Mouse (Mus musculus) midbrain, embryonic 11.5 days (tissue): ENCODE results near the gene Prss58. TPM values are rescaled to one million over a fixed set of nuclear protein-coding genes. Genes with fewer than 3 reads are reported as not detected.

Experiments used
- polyA plus RNA-seq: library from polyadenylated mRNA; unstranded; fragments of >200 nt; fragmentation: Nextera tagmentation; extraction: Ambion mirVana; gene quantifications from 2 replicates; pipeline ENCODE4 v1.2.1, GENCODE M21; 2014

Gene Prss58
- polyA plus RNA-seq, 1 experiment from 2014 or later: not detected

Other genes starting within 250 kb of the Prss58 start
- gene Moxd2, start 12.9 kb downstream of the Prss58 start, polyA plus RNA-seq: not detected in 2 replicates
- not detected in 2 replicates for gene 1700074P13Rik, start 40.2 kb upstream of the Prss58 start, polyA plus RNA-seq
- not detected in 2 replicates for gene Gm4744, start 51.5 kb upstream of the Prss58 start, polyA plus RNA-seq
- not detected in 2 replicates for gene 1810009J06Rik, start 64.4 kb upstream of the Prss58 start, polyA plus RNA-seq
- not detected in 2 replicates for gene Gm2663, start 99.1 kb upstream of the Prss58 start, polyA plus RNA-seq
- not detected in 2 replicates for gene 2210010C04Rik, start 135.1 kb upstream of the Prss58 start, polyA plus RNA-seq